Mouse (Mus musculus): ENCODE measurements around the gene Galnt4.

GRCm38 (mm10) chr10:99132595-99133272, 24.8 kb downstream of the Galnt4 start:
- TF ChIP-seq GATA1 (IDR thresholded peaks at IDR 0.05; ENCODE audit: borderline replicate concordance, low read length) (no peak), FLI1 (IDR thresholded peaks at IDR 0.05; ENCODE audit: low read length) (no peak)

All from megakaryocyte, embryonic 14.5 days (primary cell).